Mouse (Mus musculus): ENCODE measurements around the gene Olfr952.

The Olfr952 gene

GRCm38 (mm10) chr9:39427048-39427447, at the start of gene Olfr952:
Gene Olfr952 (minus strand): TSS chr9:39427148.
- DNase-seq (ENCODE audit: low spot score): no peak

GRCm38 (mm10) chr9:39471844-39472243, 44.9 kb upstream of the Olfr952 start, which contains the start of gene Olfr955:
Gene Olfr955 (minus strand): TSS chr9:39471944.
- no peak for DNase-seq (ENCODE audit: low spot score)

DNA sequence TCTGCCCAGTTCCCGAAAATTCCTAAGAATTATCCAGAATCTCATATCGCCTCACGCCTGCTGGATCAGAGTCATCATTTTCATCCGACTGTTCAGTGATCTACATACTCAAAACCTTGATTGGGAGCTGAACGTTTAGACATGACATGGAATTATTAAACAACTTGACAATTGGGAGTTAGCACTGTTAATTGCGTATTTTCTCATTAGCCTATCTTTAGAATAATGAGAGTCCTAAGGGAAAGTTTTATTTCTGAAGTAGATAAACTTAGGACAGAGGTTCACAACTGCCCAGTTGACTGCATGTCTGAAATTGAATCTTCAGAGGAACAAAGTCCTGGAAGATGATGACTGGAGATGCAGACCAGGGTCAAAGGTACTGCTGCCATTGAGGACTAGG, 29.5 kb upstream of the Olfr952 start, which contains the start of gene Olfr954:
TSS of gene Olfr954 (plus strand) at position 301 of the 400 bp plus-strand sequence.
- no peak for DNase-seq (ENCODE audit: low spot score)

DNA sequence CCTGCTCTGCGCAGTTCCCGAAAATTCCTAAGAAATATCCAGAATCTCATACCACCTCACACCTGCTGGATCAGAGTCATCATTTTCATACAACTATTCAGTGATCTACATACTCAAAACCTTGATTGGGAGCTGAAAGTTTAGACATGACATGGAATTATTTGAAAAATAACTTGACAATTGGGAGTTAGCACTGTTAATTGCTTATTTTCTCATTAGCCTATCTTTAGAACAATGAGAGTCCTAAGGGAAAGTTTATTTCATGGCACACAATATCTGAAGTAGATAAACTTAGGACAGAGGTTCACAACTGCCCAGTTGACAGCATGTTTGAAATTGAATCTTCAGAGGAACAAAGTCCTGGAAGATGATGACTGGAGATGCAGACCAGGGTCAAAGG, 39.8 kb downstream of the Olfr952 start, which contains the start of gene Olfr951:
TSS of gene Olfr951 (plus strand) at position 301 of the 400 bp plus-strand sequence.
- no peak for DNase-seq (ENCODE audit: low spot score)

Measured in embryo, embryonic 10 days (tissue).